Mouse (Mus musculus) brain, embryonic 14.5 days (tissue): ENCODE results near the gene Cacna2d3.

Experiments used
- CTCF ChIP-seq: fragments of 200-500 bp; IDR thresholded peaks from 2 replicates; pipeline ENCODE4 v1.5.1; 2012; ENCODE audit warnings: inconsistent platforms, mild to moderate bottlenecking, moderate library complexity, borderline replicate concordance; ENCODE audit not compliant: insufficient read depth, insufficient read length; ENCODE audit errors: extremely low read depth
- POLR2A ChIP-seq: fragments of 200-500 bp; IDR thresholded peaks from 2 replicates; pipeline ENCODE4 v1.6.1; 2012; ENCODE audit warnings: mild to moderate bottlenecking, inconsistent platforms, borderline replicate concordance; ENCODE audit not compliant: poor library complexity, insufficient read depth, insufficient read length, severe bottlenecking; ENCODE audit errors: extremely low read depth

DNA sequence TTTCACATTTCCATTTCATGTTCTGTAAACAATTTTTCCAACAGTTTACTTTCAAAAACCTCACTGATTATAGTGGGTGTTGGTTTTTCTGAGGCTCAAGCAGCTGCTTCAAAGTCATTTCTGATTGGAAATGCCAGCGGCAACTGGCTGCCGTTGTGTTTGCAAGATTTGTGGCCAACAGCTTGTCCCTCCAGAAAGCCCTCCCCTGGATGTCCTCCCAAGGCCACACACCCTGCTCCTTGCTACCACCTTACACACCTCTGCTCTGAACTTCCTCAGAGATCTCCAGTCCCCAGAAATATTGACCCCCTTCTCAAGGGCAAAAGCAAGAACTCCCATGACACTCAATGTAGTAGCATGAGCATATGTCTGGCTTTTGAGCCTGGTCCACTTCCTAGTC lies 659.0 kb downstream of the Cacna2d3 start:
- no peak for TF ChIP-seq CTCF
- TF ChIP-seq POLR2A: no peak
